Mouse (Mus musculus) megakaryocyte progenitor cell, adult 5-6 weeks (primary cell): ENCODE data around the gene Phb2. TPM values are rescaled to one million over a fixed set of nuclear protein-coding genes. Genes with fewer than 3 reads are reported as not detected.

ENCODE experiments used
- ATAC-seq: replicated peaks from 2 replicates; pipeline ENCODE4 v1.8.0; 2016; ENCODE audit warnings: mild to moderate bottlenecking, moderate TSS enrichment, inconsistent platforms; ENCODE audit not compliant: poor library complexity
- total RNA-seq, 2 experiments: library from RNA; stranded (forward) in 1 of 2; stranded (reverse) in 1 of 2; fragments of 157-497, 149-512 nt in 1 of 2; fragments of 200-1000 nt in 1 of 2; gene quantifications; 2 replicates each; pipeline versions ENCODE4 v1.2.3 to v1.2.4; 2015 to 2017

Gene Phb2
- total RNA-seq, 2 experiments from 2014 or later = 271 to 335 TPM

GRCm38 (mm10) chr6:124719354-124719978, 7.3 kb downstream of the Phb2 start:
- ATAC-seq = peak; percentile 17

GRCm38 (mm10) chr6:124720904-124721303, 8.8 kb downstream of the Phb2 start:
- peak; percentile 26 for ATAC-seq

DNA sequence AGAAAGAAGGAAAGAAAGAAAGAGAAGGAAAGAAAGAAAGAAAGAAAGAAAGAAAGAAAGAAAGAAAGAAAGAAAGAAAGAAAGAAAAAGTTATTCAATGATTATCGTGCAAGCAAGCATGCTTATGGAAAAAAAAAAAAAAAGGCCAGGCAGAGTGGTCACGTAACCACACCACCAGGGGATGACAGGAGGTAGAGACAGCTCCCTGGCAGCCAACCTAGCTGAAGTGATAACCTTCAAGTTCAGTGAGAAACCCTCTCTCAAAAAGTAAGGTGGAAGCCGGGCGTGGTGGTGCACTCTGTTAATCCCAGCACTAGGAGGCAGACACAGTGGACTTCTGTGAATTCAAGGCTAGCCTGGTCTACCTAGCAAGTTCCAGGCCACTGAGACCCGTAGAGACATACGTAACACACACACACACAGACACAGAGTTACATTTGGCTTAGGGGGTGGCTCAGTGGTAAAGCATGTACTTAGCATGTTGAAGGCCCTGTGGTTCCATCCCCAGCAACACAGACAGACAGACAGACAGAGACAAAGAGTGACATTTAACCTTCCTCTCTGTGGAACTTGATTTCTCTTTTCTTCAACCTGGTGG, 10.8 kb downstream of the Phb2 start:
- peak; percentile 7; the same call in 1 of the 2 replicates for ATAC-seq

DNA sequence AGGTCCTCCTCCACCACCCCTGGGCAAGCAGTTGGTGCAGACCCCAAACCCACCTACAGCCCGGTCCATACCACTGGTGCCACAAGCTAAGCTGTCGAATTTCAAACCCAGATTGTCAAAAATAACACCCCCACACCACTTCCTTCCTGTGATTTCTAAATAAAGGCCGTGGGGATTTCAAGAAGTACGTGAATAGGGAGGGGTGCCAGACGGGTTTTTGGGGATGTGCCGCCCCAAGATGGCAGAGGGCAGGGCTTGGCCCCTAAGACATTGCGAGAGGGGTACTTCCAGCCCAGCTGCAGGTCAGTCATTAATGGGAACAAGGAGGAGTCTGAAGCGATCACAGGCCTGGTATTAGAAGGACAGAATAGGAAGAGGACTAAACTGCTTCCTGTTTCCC, 11.4 kb downstream of the Phb2 start:
- ATAC-seq = peak; percentile 56

- ATAC-seq = 0 out of 2 replicates have a peak, but pooled peaks have one; percentile 14
Measured at GRCm38 (mm10) chr6:124724472-124724871, 12.3 kb downstream of the Phb2 start.

DNA sequence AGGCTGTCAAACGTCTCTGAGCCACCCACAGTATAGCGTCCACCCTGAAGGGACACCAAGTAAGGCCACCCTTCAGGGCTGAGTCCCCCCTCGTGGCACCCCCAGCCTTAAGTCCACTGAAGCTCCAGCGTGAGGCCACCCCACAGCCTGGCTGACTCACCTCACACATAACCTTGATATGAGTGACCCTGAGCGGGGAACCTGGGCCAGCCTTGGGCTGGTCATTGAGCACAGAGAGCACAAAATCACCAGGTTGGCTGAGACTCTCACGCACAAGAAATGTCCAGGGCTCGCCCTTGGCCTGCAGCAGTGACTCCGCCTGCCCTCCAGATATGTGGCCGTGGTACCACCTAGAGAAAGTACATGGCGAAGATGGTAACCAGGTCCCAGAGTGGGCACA, 16.5 kb downstream of the Phb2 start:
- no peak for ATAC-seq

DNA sequence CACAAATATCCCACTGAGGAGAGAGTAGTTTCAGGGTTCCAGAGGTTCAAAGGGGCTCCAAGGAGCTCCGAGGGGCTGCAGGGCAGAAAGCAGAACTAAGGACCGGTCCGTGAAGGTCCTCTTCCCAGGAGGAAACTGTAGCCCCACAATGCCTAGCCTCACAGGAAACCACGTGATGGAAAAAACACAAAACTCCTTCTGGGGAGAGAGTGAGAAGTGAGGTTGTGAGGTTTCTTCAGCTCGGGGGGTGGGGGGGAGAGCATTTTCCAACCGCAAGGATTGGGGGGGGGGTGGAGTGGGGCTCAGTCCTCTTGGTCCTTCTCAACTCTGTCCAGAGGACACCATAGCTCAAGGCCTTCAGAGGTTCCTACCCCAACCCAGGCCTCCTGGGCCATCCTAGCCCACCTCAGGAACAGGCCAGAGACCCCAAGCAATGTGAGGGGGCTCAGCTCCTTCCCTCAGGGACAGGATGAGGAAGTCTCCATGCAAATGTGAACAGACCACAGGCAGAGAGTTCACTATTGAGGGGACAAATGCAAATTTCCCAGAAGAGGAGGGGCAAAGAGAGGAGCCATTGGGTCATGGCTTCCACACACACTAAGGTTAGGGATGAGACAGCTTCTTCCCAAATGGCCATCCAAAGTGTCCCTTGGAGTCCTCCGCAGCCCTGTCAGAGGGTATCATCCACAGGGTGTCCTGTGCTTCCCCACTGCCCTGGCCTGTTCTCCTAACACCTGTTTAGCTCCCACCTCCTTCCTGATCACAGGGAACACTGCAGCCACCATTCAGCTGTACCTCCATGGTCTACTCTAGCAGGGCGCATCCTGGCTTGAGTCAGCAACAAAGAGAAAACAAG, 17.9 kb downstream of the Phb2 start:
- peak; percentile 65 for ATAC-seq

- ATAC-seq = no peak
Measured at GRCm38 (mm10) chr6:124731038-124731437, 18.9 kb downstream of the Phb2 start.

DNA sequence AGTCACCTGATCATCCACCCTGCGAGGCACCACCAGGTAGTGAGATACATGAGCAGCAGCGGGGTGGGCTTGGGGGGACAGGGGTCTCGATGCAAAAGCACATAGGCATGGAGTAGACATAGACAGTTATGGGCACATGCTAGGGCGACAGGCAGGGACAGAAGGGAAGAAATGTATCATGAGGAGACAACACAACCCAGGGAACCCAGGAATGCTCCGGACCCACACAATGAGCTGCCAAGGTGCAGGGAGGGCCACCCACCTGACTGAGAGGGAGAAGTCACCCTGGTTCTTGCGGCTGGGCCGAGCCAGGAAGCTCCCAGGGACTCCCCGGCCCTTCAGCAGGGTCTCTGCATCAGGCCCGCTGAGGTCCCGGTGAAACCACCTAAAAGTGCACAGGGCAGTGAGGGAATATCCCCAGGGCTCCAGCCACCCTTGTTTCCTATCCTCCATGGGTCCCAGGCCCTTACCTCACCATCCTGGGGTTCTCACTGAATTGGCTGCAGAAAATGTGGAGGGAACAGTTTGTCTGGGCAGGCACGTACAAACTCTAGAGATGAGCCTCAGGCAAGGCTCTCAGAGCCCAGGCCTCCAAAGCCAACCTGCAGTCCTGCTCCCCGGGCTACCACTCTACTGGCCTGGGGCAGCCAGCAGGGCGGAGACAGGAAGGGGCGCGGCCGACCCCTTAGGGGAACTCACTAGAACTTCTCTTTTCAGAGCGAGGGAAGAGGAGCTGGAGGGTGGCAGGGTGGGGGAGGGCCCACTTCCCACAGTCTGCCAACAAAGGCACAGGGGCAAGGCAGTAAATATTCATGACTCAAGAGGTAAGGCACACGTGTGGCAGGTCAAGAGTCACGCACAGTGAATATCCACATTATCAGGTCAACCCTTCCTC, 20.6 kb downstream of the Phb2 start:
- peak; percentile 81 for ATAC-seq

GRCm38 (mm10) chr6:124734417-124734816, 22.3 kb downstream of the Phb2 start:
- no peak for ATAC-seq

GRCm38 (mm10) chr6:124737040-124737439, 24.9 kb downstream of the Phb2 start:
- ATAC-seq = no peak

- peak; percentile 30 for ATAC-seq
Measured at GRCm38 (mm10) chr6:124738511-124739023, 26.4 kb downstream of the Phb2 start, which contains the start of gene Ptpn6. Gene Ptpn6 (minus strand): TSS chr6:124738714.

DNA sequence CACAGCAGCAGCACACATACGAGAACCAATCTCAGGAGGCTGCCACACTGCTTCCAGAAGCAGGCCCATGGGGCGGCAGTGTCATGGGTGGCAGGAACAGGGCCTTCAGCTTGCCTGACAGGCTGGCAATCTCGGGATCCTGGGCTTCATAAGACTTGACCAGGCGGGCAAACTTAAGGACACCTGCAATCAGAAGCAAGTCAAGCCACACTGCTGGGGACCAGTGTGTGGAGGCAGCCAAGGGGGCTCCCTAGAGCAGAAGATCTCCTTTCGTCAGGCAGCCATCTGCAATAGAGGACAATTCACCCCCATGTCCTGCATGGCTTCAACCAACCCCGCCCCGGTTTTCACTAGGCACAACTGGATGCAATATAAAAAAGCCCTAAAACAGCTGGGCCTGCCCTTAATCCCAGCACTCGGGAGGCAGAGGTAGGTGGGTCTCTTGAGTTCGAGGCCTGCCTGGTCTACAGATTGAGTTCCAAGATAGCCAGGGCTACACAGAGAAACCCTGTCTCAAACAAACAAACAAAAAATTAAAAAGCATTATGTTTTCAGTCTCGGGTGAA, 27.2 kb downstream of the Phb2 start:
- no peak for ATAC-seq

DNA sequence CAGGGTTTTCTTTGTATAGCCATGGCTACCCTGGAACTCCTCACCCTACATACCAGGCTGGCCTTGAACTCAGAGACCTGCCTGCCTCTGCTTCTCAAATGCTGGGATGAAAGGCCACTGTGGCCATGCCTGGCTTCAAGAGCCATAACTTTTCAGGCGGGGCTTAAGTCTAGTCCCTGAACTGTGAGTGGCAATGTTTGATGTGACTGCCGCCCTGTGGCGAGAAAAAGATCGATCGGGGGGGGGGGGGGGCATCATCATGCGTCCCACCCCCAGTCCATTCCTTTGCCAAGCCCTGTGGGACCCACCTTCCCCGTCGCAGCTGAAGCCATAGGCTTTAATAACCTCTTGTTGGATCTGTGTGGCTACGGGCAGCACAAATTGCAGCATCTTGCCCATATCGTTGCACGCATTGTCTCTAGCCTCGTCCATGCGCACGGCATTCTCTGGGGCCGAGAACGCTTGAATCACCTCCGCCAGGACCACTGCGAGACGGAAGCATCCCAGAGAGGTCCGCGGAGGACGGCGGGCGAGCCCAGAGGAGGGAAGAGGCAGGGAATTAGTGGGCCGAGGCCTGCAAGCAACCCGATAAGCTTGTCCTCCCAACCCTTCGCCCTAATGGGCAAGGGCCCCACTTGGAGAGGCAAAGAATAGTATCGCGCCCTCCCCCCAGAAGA, 28.2 kb downstream of the Phb2 start:
- peak; percentile 47 for ATAC-seq

- peak; percentile 57 for ATAC-seq
Measured at GRCm38 (mm10) chr6:124740888-124741761, 29.0 kb downstream of the Phb2 start, which contains the start of gene Grcc10. Gene Grcc10 (minus strand): TSS chr6:124741374.

- ATAC-seq = no peak
Measured at GRCm38 (mm10) chr6:124741842-124742241, 29.7 kb downstream of the Phb2 start.

DNA sequence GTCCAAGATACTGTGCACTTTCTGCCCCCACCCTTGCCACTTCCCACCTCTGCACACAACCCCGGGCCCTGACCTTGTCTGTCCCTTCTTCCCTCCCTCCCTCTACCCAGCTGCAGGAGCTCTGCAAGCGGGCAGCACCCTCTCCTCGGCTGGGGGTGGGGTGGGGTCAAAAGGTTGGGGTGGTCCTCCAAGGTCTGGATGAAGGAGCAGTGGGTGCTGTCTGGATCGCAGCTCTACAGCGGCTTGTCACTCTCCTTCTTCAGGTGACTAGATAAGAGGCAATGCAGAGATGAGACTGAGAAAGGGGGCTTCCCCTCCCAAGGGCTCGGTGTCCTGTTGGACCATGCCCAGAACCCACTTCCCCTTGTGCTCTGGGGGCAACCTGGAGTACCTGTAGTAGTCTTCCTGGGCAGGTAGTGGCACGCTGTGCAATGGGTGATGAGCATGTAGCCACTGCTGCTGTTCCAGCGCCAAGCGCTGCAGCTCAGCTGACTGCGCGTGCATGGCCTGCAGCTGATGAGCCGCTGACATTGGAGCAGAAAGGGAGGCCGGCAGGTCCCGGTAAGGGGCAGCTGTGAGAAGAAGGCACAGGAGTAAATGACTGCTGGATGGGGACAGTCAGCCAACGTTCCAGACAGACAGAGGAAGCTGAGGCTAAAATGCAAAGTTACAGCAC, 30.8 kb downstream of the Phb2 start:
- ATAC-seq = no peak

DNA sequence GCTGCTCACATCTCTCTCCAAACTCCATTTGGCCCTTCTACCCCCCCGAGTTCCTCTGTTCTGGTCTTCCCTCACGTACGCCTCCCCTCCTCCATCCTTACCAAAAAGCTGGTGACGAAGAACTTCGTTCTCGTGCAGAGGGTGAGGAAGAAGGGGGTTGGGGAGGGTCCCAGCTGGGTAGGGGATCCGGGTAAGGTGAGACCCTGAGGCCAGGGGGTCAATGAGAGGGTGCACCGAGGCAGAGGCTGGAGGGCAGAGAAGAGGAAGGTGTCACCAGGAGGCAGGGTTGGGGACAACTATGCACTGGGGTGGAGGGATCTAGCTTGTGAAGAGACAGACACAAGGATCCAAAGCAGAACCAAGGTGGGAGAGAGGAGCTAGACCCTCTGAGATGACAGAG, 31.5 kb downstream of the Phb2 start:
- ATAC-seq = no peak
